Mouse (Mus musculus) limb, embryonic 11.5 days (tissue): ENCODE results near the gene Fcna. TPM values are rescaled to one million over a fixed set of nuclear protein-coding genes. Genes with fewer than 3 reads are reported as not detected.

Experiments used
- ATAC-seq: fragments of 200-750 bp; cut with Nextera tagmentation; 2 replicates; pipeline ENCODE4 v1.8.0; 2017; ENCODE audit warnings: low read depth; ENCODE audit not compliant: insufficient number of reproducible peaks, low FRiP score, low TSS enrichment
- DNase-seq: peaks from one replicate; pipeline ENCODE4 v3.0.0-alpha.2; 2015; ENCODE audit warnings: low spot score
- H3K27ac ChIP-seq: fragments of 300-500 bp; sonication (generic); replicated peaks from 2 replicates; pipeline ENCODE4 v1.5.1; 2014; ENCODE audit warnings: low read depth, mild to moderate bottlenecking, low read length
- H3K27me3 ChIP-seq: fragments of 300-500 bp; sonication (generic); 2 replicates; pipeline ENCODE4 v1.6.1; 2014; ENCODE audit warnings: mild to moderate bottlenecking, low read length, mixed read lengths; ENCODE audit not compliant: control insufficient read depth, insufficient read depth
- H3K36me3 ChIP-seq: fragments of 300-500 bp; sonication (generic); 2 replicates; pipeline ENCODE4 v1.6.1; 2014; ENCODE audit warnings: mild to moderate bottlenecking, low read length, moderate library complexity, mixed read lengths; ENCODE audit not compliant: control insufficient read depth, insufficient read depth
- H3K4me1 ChIP-seq: fragments of 300-500 bp; sonication (generic); 2 replicates; pipeline ENCODE4 v1.6.1; 2014; ENCODE audit warnings: low read length, mixed read lengths; ENCODE audit not compliant: control insufficient read depth, insufficient read depth
- H3K4me2 ChIP-seq: fragments of 300-500 bp; sonication (generic); 2 replicates; pipeline ENCODE4 v1.6.1; 2014; ENCODE audit warnings: low read depth, mild to moderate bottlenecking, moderate library complexity; ENCODE audit not compliant: severe bottlenecking
- H3K4me3 ChIP-seq: fragments of 300-500 bp; sonication (generic); 2 replicates; pipeline ENCODE4 v1.5.1; 2014; ENCODE audit warnings: low read depth, low read length
- H3K9ac ChIP-seq: fragments of 300-500 bp; sonication (generic); 2 replicates; pipeline ENCODE4 v1.6.1; 2014; ENCODE audit warnings: mild to moderate bottlenecking, low read length
- H3K9me3 ChIP-seq: fragments of 300-500 bp; sonication (generic); 2 replicates; pipeline ENCODE4 v1.6.1; 2016; ENCODE audit warnings: low read length; ENCODE audit not compliant: control insufficient read depth
- WGBS: fragments of 180-500 bp; shearing (Covaris S2); extraction: QIAGEN DNeasy Blood & Tissue Kit; methylation state at CpG from one replicate; pipeline ENCODE4 v1.1.7; 2014; 5-methylcytosine and 5-hydroxymethylcytosine counted together
- polyA plus RNA-seq: library from polyadenylated mRNA; unstranded; fragments of >200 nt; fragmentation: Nextera tagmentation; extraction: Ambion mirVana; gene quantifications from 2 replicates; pipeline ENCODE4 v1.2.1, GENCODE M21; 2014

Gene Fcna
- polyA plus RNA-seq, 1 experiment from 2014 or later: 0.35 TPM

GRCm38 (mm10) chr2:25584856-25585255 lies 43.0 kb downstream of the Fcna start:
- H3K9me3 ChIP-seq: no peaks in the 10 kb centered on the region
- H3K4me1 ChIP-seq: peaks cover 5% of the 10 kb centered on the region; the same call in 1 of the 2 replicates
- DNase-seq: peak; percentile 18
- no peak overlapping the region for H3K27ac ChIP-seq
- no peak for ATAC-seq
- no peak overlapping the region for H3K4me2 ChIP-seq
- peaks cover 15% of the 10 kb centered on the region for H3K36me3 ChIP-seq
- no peak overlapping the region for H3K4me3 ChIP-seq
- no peak overlapping the region for H3K9ac ChIP-seq
- WGBS: 90% methylated on average over 4 of the region's 4 CpGs
- H3K27me3 ChIP-seq: peaks cover 10% of the 10 kb centered on the region

- Histone ChIP-seq H3K4me1 (peaks cover 10% of the 10 kb centered on the region), H3K4me3 (no peak overlapping the region), H3K9me3 (no peaks in the 10 kb centered on the region), H3K9ac (no peak overlapping the region), H3K27ac (no peak overlapping the region), H3K36me3 (peaks cover 13% of the 10 kb centered on the region), H3K27me3 (peaks cover 17% of the 10 kb centered on the region), H3K4me2 (no peak overlapping the region)
- ATAC-seq (no peak), DNase-seq (no peak)
- 88% methylated on average over 3 of the region's 3 CpGs for WGBS
Measured at GRCm38 (mm10) chr2:25584152-25584551, 43.7 kb downstream of the Fcna start.

- ATAC-seq: no peak
Measured at GRCm38 (mm10) chr2:25583571-25583970, 44.3 kb downstream of the Fcna start.

GRCm38 (mm10) chr2:25583120-25583481 lies 44.7 kb downstream of the Fcna start:
- no peak for ATAC-seq
- H3K9me3 ChIP-seq: no peaks in the 10 kb centered on the region
- H3K36me3 ChIP-seq: peaks cover 13% of the 10 kb centered on the region
- H3K4me2 ChIP-seq: no peak overlapping the region
- no peak overlapping the region for H3K27ac ChIP-seq
- H3K27me3 ChIP-seq: peaks cover 28% of the 10 kb centered on the region
- 95% methylated on average over 6 of the region's 6 CpGs for WGBS
- H3K9ac ChIP-seq: no peak overlapping the region
- H3K4me3 ChIP-seq: no peak overlapping the region
- H3K4me1 ChIP-seq: peaks cover 13% of the 10 kb centered on the region
- DNase-seq: peak; percentile 20

More at GRCm38 (mm10) chr2:25583571-25583970, 44.3 kb downstream of the Fcna start:
- Histone ChIP-seq H3K9ac (no peak overlapping the region), H3K27ac (no peak overlapping the region), H3K27me3 (peaks cover 23% of the 10 kb centered on the region), H3K4me1 (peaks cover 13% of the 10 kb centered on the region), H3K4me2 (no peak overlapping the region), H3K36me3 (peaks cover 13% of the 10 kb centered on the region), H3K9me3 (no peaks in the 10 kb centered on the region), H3K4me3 (no peak overlapping the region)
- no peak for DNase-seq
- WGBS: 68% methylated on average over 4 of the region's 4 CpGs

GRCm38 (mm10) chr2:25582466-25583119 lies 45.2 kb downstream of the Fcna start:
- Histone ChIP-seq H3K4me3 (no peak overlapping the region), H3K4me2 (no peak overlapping the region), H3K27me3 (peaks cover 33% of the 10 kb centered on the region), H3K27ac (no peak overlapping the region), H3K9ac (no peak overlapping the region), H3K36me3 (peaks cover 13% of the 10 kb centered on the region; the same call in 1 of the 2 replicates), H3K4me1 (peaks cover 19% of the 10 kb centered on the region), H3K9me3 (no peaks in the 10 kb centered on the region)
- 54% methylated on average over 12 of the region's 12 CpGs for WGBS
- DNase-seq: peak; percentile 28
- ATAC-seq: no peak

- DNase-seq: peak; percentile 29
- no peak overlapping the region for H3K27ac ChIP-seq
- no peak overlapping the region for H3K4me2 ChIP-seq
- no peaks in the 10 kb centered on the region for H3K9me3 ChIP-seq
- H3K36me3 ChIP-seq: peaks cover 10% of the 10 kb centered on the region; the same call in 1 of the 2 replicates
- WGBS: 30% methylated on average over 6 of the region's 6 CpGs
- ATAC-seq: no peak
- H3K4me1 ChIP-seq: peaks cover 25% of the 10 kb centered on the region
- no peak overlapping the region for H3K4me3 ChIP-seq
- H3K9ac ChIP-seq: no peak overlapping the region
- H3K27me3 ChIP-seq: peaks cover 40% of the 10 kb centered on the region
Measured at GRCm38 (mm10) chr2:25581901-25582301, 45.9 kb downstream of the Fcna start.

GRCm38 (mm10) chr2:25581294-25581864 lies 46.5 kb downstream of the Fcna start, which contains the start of gene Ajm1:
Gene Ajm1 (minus strand): TSS chr2:25581757.
- Histone ChIP-seq H3K9ac (no peak within 1 kb of the TSS), H3K4me1 (peaks cover 26% of the 10 kb centered on the region), H3K9me3 (no peaks in the 10 kb centered on the region), H3K27ac (no peak within 1 kb of the TSS), H3K36me3 (peaks cover 10% of the 10 kb centered on the region; the same call in 1 of the 2 replicates), H3K4me3 (no peak within 1 kb of the TSS), H3K4me2 (peak within 1 kb of the TSS; percentile 37; the same call in 1 of the 2 replicates), H3K27me3 (peaks cover 45% of the 10 kb centered on the region)
- WGBS: 8% methylated on average over 19 of the region's 19 CpGs
- peak; percentile 80 for DNase-seq
- ATAC-seq: peak; percentile 65

GRCm38 (mm10) chr2:25580621-25581101 lies 47.2 kb downstream of the Fcna start:
- no peak for ATAC-seq
- H3K9ac ChIP-seq: no peak overlapping the region
- peaks cover 10% of the 10 kb centered on the region; the same call in 1 of the 2 replicates for H3K36me3 ChIP-seq
- no peak overlapping the region for H3K4me3 ChIP-seq
- peaks cover 28% of the 10 kb centered on the region for H3K4me1 ChIP-seq
- H3K27ac ChIP-seq: no peak overlapping the region
- H3K27me3 ChIP-seq: peaks cover 49% of the 10 kb centered on the region
- DNase-seq: no peak
- 49% methylated on average over 6 of the region's 6 CpGs for WGBS
- no peak overlapping the region for H3K4me2 ChIP-seq
- no peaks in the 10 kb centered on the region for H3K9me3 ChIP-seq
